Comparison of ENCODE assay signal across 8 mouse cellular contexts in genomic region chr3:108085721-108086469, GRCm38 (mm10). TPM values are rescaled to one million over a fixed set of nuclear protein-coding genes. Genes with fewer than 3 reads are reported as not detected.
DNase-seq lines count a peak whose midpoint lies in the region; ATAC-seq and TF ChIP-seq lines count a peak whose summit lies in the region.

No protein-coding gene starts in this region.

- peaks cover 70% of the 10 kb centered on the region for H3K4me1 ChIP-seq in embryonic facial prominence, embryonic 13.5 days
- peaks cover 76% of the 10 kb centered on the region for H3K4me1 ChIP-seq in heart, embryonic 13.5 days
- H3K4me1 ChIP-seq in kidney, embryonic 15.5 days = peaks cover 63% of the 10 kb centered on the region
- H3K4me1 ChIP-seq in liver, embryonic 14.5 days (replicated peaks; ENCODE audit: control insufficient read depth in 2 of 2, insufficient read depth in 2 of 2, low read length in 1 of 2) = peaks cover 34 to 40% of the 10 kb centered on the region in 2 experiments

- peak overlapping the region; percentile 68 for H3K4me3 ChIP-seq in embryonic facial prominence, embryonic 13.5 days
- peak overlapping the region; percentile 79 for H3K4me3 ChIP-seq in heart, embryonic 13.5 days
- H3K4me3 ChIP-seq in kidney, embryonic 15.5 days (replicated peaks) = peak overlapping the region; percentile 60
- peak overlapping the region; percentile 92 to 93 for H3K4me3 ChIP-seq in liver, embryonic 14.5 days (ENCODE audit: insufficient read depth in 1 of 2, low read depth in 2 of 2, low read length in 2 of 2)

- no peaks in the 10 kb centered on the region for H3K27me3 ChIP-seq in embryonic facial prominence, embryonic 13.5 days
- no peaks in the 10 kb centered on the region for H3K27me3 ChIP-seq in heart, embryonic 13.5 days (replicated peaks)
- no peaks in the 10 kb centered on the region for H3K27me3 ChIP-seq in kidney, embryonic 15.5 days
- no peaks in the 10 kb centered on the region for H3K27me3 ChIP-seq in liver, embryonic 14.5 days (ENCODE audit: control insufficient read depth, insufficient read depth, low read length)

- DNase-seq in CD4-positive helper T cell, adult 2 months (ENCODE audit: low read depth, low spot score) = peak; percentile 32
- peak; percentile 93 for DNase-seq in adrenal gland, postnatal 10 days
- no peak for DNase-seq in liver, embryonic 14.5 days (ENCODE audit: low read depth in 3 of 3, low spot score in 3 of 3)
- DNase-seq in neural tube, embryonic 10.5 days (ENCODE audit: extremely low spot score, low spot score) = peak; percentile 74
- DNase-seq in thymus, postnatal 4 days = peak; percentile 57

- no peak for TF ChIP-seq EP300 in liver, embryonic 14.5 days (IDR thresholded peaks at IDR 0.05; ENCODE audit: low read depth)

- TF ChIP-seq CTCF in liver, embryonic 14.5 days (IDR thresholded peaks at IDR 0.05; ENCODE audit: low read depth) = no peak

- WGBS in embryonic facial prominence, embryonic 13.5 days = under 1% methylated on average over 31 of the region's 31 CpGs
- WGBS in heart, embryonic 13.5 days = under 1% methylated on average over 31 of the region's 31 CpGs
- 0% methylated on average over 29 of the region's 31 CpGs for WGBS in kidney, embryonic 15.5 days
- WGBS in liver, embryonic 14.5 days (ENCODE audit: insufficient replicate concordance) = under 1% methylated on average over 31 of the region's 31 CpGs

- H3K9ac ChIP-seq in embryonic facial prominence, embryonic 13.5 days = peak overlapping the region; percentile 82
- H3K9ac ChIP-seq in heart, embryonic 13.5 days = peak overlapping the region; percentile 86
- H3K9ac ChIP-seq in kidney, embryonic 15.5 days = peak overlapping the region; percentile 55
- peak overlapping the region; percentile 90 for H3K9ac ChIP-seq in liver, embryonic 14.5 days (replicated peaks)

- H3K9me3 ChIP-seq in embryonic facial prominence, embryonic 13.5 days = no peaks in the 10 kb centered on the region
- H3K9me3 ChIP-seq in heart, embryonic 13.5 days = no peaks in the 10 kb centered on the region
- no peaks in the 10 kb centered on the region for H3K9me3 ChIP-seq in kidney, embryonic 15.5 days (replicated peaks)
- H3K9me3 ChIP-seq in liver, embryonic 14.5 days (ENCODE audit: control insufficient read depth, low read length) = no peaks in the 10 kb centered on the region

- H3K36me3 ChIP-seq in embryonic facial prominence, embryonic 13.5 days = no peaks in the 10 kb centered on the region
- H3K36me3 ChIP-seq in heart, embryonic 13.5 days = no peaks in the 10 kb centered on the region
- peaks cover 3% of the 10 kb centered on the region; the same call in 1 of the 2 replicates for H3K36me3 ChIP-seq in kidney, embryonic 15.5 days
- H3K36me3 ChIP-seq in liver, embryonic 14.5 days (replicated peaks; ENCODE audit: control insufficient read depth, insufficient read depth, low read depth) = peaks cover 6% of the 10 kb centered on the region

- ATAC-seq in embryonic facial prominence, embryonic 13.5 days (ENCODE audit: insufficient number of reproducible peaks, insufficient read depth, low FRiP score, low TSS enrichment, low read depth) = peak; percentile 43
- peak; percentile 56 for ATAC-seq in heart, embryonic 13.5 days (ENCODE audit: extremely low read depth, insufficient number of reproducible peaks, low FRiP score, low TSS enrichment)
- ATAC-seq in kidney, embryonic 15.5 days (replicated peaks; ENCODE audit: low FRiP score) = peak; percentile 87
- ATAC-seq in liver, embryonic 14.5 days (ENCODE audit: insufficient read depth) = peak; percentile 52

- peak overlapping the region; percentile 85 for H3K27ac ChIP-seq in embryonic facial prominence, embryonic 13.5 days
- H3K27ac ChIP-seq in heart, embryonic 13.5 days (replicated peaks) = peak overlapping the region; percentile 95
- H3K27ac ChIP-seq in kidney, embryonic 15.5 days = peak overlapping the region; percentile 97
- peak overlapping the region; percentile 83 for H3K27ac ChIP-seq in liver, embryonic 14.5 days

- peak overlapping the region; percentile 100 for H3K4me2 ChIP-seq in embryonic facial prominence, embryonic 13.5 days
- peak overlapping the region; percentile 97 for H3K4me2 ChIP-seq in heart, embryonic 13.5 days
- H3K4me2 ChIP-seq in kidney, embryonic 15.5 days = peak overlapping the region; percentile 86
- peak overlapping the region; percentile 99 for H3K4me2 ChIP-seq in liver, embryonic 14.5 days (ENCODE audit: low read depth)

RNA-seq across cellular contexts. Expression of gene Ampd2, which starts 0.6 kb away (rescaled TPM):
- 10 to 100 TPM; 79.3 to 92.2 TPM for total RNA-seq in adrenal gland, postnatal 10 days (2021)
- polyA plus RNA-seq in embryonic facial prominence, embryonic 13.5 days (2015; fragmentation: Nextera tagmentation; extraction: Ambion mirVana) = 38.4 and 44.5 TPM in 2 replicates
- 29.4 and 30.3 TPM in 2 replicates for polyA plus RNA-seq in heart, embryonic 13.5 days (2015; fragmentation: Nextera tagmentation; extraction: Ambion mirVana)
- 59.3 and 66.2 TPM in 2 replicates for polyA plus RNA-seq in kidney, embryonic 15.5 days (2015; fragmentation: Nextera tagmentation; extraction: Ambion mirVana)
- polyA plus RNA-seq in liver, embryonic 14.5 days (2012; rRNA removed) = 40.9 and 49.6 TPM in 2 replicates
- 34.3 and 37.8 TPM in 2 replicates for polyA plus RNA-seq in liver, embryonic 14.5 days (2014; fragmentation: Nextera tagmentation; extraction: Ambion mirVana)

RNA-seq across cellular contexts. Expression of gene Gnat2, which starts 6.7 kb away (rescaled TPM):
- total RNA-seq in adrenal gland, postnatal 10 days (2021) = 1 to 10 TPM; 6.6 to 6.8 TPM
- polyA plus RNA-seq in embryonic facial prominence, embryonic 13.5 days (2015; fragmentation: Nextera tagmentation; extraction: Ambion mirVana) = 0.83 and 0.85 TPM in 2 replicates
- polyA plus RNA-seq in heart, embryonic 13.5 days (2015; fragmentation: Nextera tagmentation; extraction: Ambion mirVana) = 0.20 and 1.3 TPM in 2 replicates
- 0.68 and 1.9 TPM in 2 replicates for polyA plus RNA-seq in kidney, embryonic 15.5 days (2015; fragmentation: Nextera tagmentation; extraction: Ambion mirVana)
- 0.60 and 1.4 TPM in 2 replicates for polyA plus RNA-seq in liver, embryonic 14.5 days (2012; rRNA removed)
- polyA plus RNA-seq in liver, embryonic 14.5 days (2014; fragmentation: Nextera tagmentation; extraction: Ambion mirVana) = 1.8 and 2.5 TPM in 2 replicates

RNA-seq across cellular contexts. Expression of gene Gstm4, which starts 41.2 kb away (rescaled TPM):
- 10 to 100 TPM; 12.8 to 13.3 TPM for total RNA-seq in adrenal gland, postnatal 10 days (2021)
- 15.0 and 15.8 TPM in 2 replicates for polyA plus RNA-seq in embryonic facial prominence, embryonic 13.5 days (2015; fragmentation: Nextera tagmentation; extraction: Ambion mirVana)
- 15.2 and 16.4 TPM in 2 replicates for polyA plus RNA-seq in heart, embryonic 13.5 days (2015; fragmentation: Nextera tagmentation; extraction: Ambion mirVana)
- 15.9 and 18.8 TPM in 2 replicates for polyA plus RNA-seq in kidney, embryonic 15.5 days (2015; fragmentation: Nextera tagmentation; extraction: Ambion mirVana)
- 11.7 and 11.9 TPM in 2 replicates for polyA plus RNA-seq in liver, embryonic 14.5 days (2012; rRNA removed)
- 17.3 and 17.7 TPM in 2 replicates for polyA plus RNA-seq in liver, embryonic 14.5 days (2014; fragmentation: Nextera tagmentation; extraction: Ambion mirVana)

Comparison
In these comparisons a context has a peak if more than half of its experiments do, and no peak if none do; other contexts are left out.
1. DNase-seq: peak in CD4-positive helper T cell, adult 2 months (single experiment), adrenal gland, postnatal 10 days (single experiment), neural tube, embryonic 10.5 days (single experiment) and thymus, postnatal 4 days (single experiment); none in liver, embryonic 14.5 days (0 of 3).
2. Peak in every context shown above with its lines, with median percentiles within 50 percentile points of each other: ATAC-seq, H3K27ac ChIP-seq, H3K4me2 ChIP-seq, H3K4me3 ChIP-seq and H3K9ac ChIP-seq.